Mouse (Mus musculus) midbrain, embryonic 13.5 days (tissue): ENCODE data around the gene Wnt5b. TPM values are rescaled to one million over a fixed set of nuclear protein-coding genes. Genes with fewer than 3 reads are reported as not detected.

ENCODE experiments used
- ATAC-seq: fragments of 200-750 bp; cut with Nextera tagmentation; 2 replicates; pipeline ENCODE4 v1.8.0; 2017; ENCODE audit warnings: mild to moderate bottlenecking, moderate TSS enrichment, moderate library complexity
- H3K27ac ChIP-seq: fragments of 300-500 bp; sonication (generic); 2 replicates; pipeline ENCODE4 v1.5.1; 2015; ENCODE audit warnings: inconsistent platforms, mild to moderate bottlenecking, moderate library complexity
- H3K27me3 ChIP-seq: fragments of 300-500 bp; sonication (generic); 2 replicates; pipeline ENCODE4 v1.6.1; 2015; ENCODE audit warnings: mild to moderate bottlenecking, inconsistent platforms
- H3K36me3 ChIP-seq: fragments of 300-500 bp; sonication (generic); 2 replicates; pipeline ENCODE4 v1.6.1; 2015; ENCODE audit warnings: mild to moderate bottlenecking, inconsistent platforms
- H3K4me1 ChIP-seq: fragments of 300-500 bp; sonication (generic); replicated peaks from 2 replicates; pipeline ENCODE4 v1.6.1; 2015; ENCODE audit warnings: inconsistent platforms
- H3K4me2 ChIP-seq: fragments of 300-500 bp; sonication (generic); replicated peaks from 2 replicates; pipeline ENCODE4 v1.6.1; 2015; ENCODE audit warnings: moderate library complexity, mild to moderate bottlenecking, inconsistent platforms
- H3K4me3 ChIP-seq: fragments of 300-500 bp; sonication (generic); replicated peaks from 2 replicates; pipeline ENCODE4 v1.5.1; 2015; ENCODE audit warnings: mild to moderate bottlenecking, inconsistent platforms
- H3K9ac ChIP-seq: fragments of 300-500 bp; sonication (generic); replicated peaks from 2 replicates; pipeline ENCODE4 v1.6.1; 2015; ENCODE audit warnings: mild to moderate bottlenecking, inconsistent platforms
- H3K9me3 ChIP-seq: fragments of 300-500 bp; sonication (generic); 2 replicates; pipeline ENCODE4 v1.6.1; 2016; ENCODE audit warnings: mild to moderate bottlenecking, inconsistent platforms
- WGBS: fragments of 180-500 bp; shearing (Covaris S2); methylation state at CpG from one replicate; pipeline ENCODE4 v1.1.7; 2015; 5-methylcytosine and 5-hydroxymethylcytosine counted together
- polyA plus RNA-seq: library from polyadenylated mRNA; unstranded; fragments of >200 nt; fragmentation: Nextera tagmentation; extraction: Ambion mirVana; gene quantifications from 2 replicates; pipeline ENCODE4 v1.2.1, GENCODE M21; 2015

Wnt5b gene
- polyA plus RNA-seq, 1 experiment from 2014 or later = 3.6 TPM

- H3K9me3 ChIP-seq = no peaks in the 10 kb centered on the region
- no peak overlapping the region for H3K4me3 ChIP-seq
- H3K27me3 ChIP-seq = no peaks in the 10 kb centered on the region
- no peaks in the 10 kb centered on the region for H3K36me3 ChIP-seq
- no peak overlapping the region for H3K27ac ChIP-seq
- WGBS = 91% methylated on average over 7 of the region's 7 CpGs
- no peak overlapping the region for H3K4me2 ChIP-seq
- H3K4me1 ChIP-seq = no peaks in the 10 kb centered on the region
- no peak overlapping the region for H3K9ac ChIP-seq
- no peak for ATAC-seq
Measured at GRCm38 (mm10) chr6:119405310-119405709, 138.8 kb downstream of the Wnt5b start.

GRCm38 (mm10) chr6:119404854-119405253 is 139.3 kb downstream of the Wnt5b start:
- no peak overlapping the region for H3K4me3 ChIP-seq
- 93% methylated on average over 4 of the region's 4 CpGs for WGBS
- no peak for ATAC-seq
- no peak overlapping the region for H3K4me2 ChIP-seq
- no peaks in the 10 kb centered on the region for H3K4me1 ChIP-seq
- no peak overlapping the region for H3K27ac ChIP-seq
- no peaks in the 10 kb centered on the region for H3K9me3 ChIP-seq
- no peaks in the 10 kb centered on the region for H3K36me3 ChIP-seq
- no peak overlapping the region for H3K9ac ChIP-seq
- H3K27me3 ChIP-seq = no peaks in the 10 kb centered on the region

- WGBS = 90% methylated on average over 3 of the region's 3 CpGs
- no peaks in the 10 kb centered on the region for H3K9me3 ChIP-seq
Measured at GRCm38 (mm10) chr6:119402976-119403375, 141.2 kb downstream of the Wnt5b start.

GRCm38 (mm10) chr6:119401545-119402304 is 142.4 kb downstream of the Wnt5b start:
- no peak overlapping the region for H3K9ac ChIP-seq
- H3K27me3 ChIP-seq = no peaks in the 10 kb centered on the region
- 93% methylated on average over 8 of the region's 8 CpGs for WGBS
- H3K4me2 ChIP-seq = no peak overlapping the region
- ATAC-seq = no peak
- no peaks in the 10 kb centered on the region for H3K4me1 ChIP-seq
- no peaks in the 10 kb centered on the region for H3K36me3 ChIP-seq
- H3K9me3 ChIP-seq = no peaks in the 10 kb centered on the region
- no peak overlapping the region for H3K4me3 ChIP-seq
- no peak overlapping the region for H3K27ac ChIP-seq

More at GRCm38 (mm10) chr6:119402976-119403375, 141.2 kb downstream of the Wnt5b start:
- Histone ChIP-seq H3K9ac (no peak overlapping the region), H3K4me1 (no peaks in the 10 kb centered on the region), H3K4me2 (no peak overlapping the region), H3K27me3 (no peaks in the 10 kb centered on the region), H3K27ac (no peak overlapping the region), H3K36me3 (no peaks in the 10 kb centered on the region), H3K4me3 (no peak overlapping the region)
- ATAC-seq = no peak

GRCm38 (mm10) chr6:119400649-119401048 is 143.5 kb downstream of the Wnt5b start:
- no peak overlapping the region for H3K4me3 ChIP-seq
- H3K4me1 ChIP-seq = no peaks in the 10 kb centered on the region
- no peaks in the 10 kb centered on the region for H3K9me3 ChIP-seq
- no peak for ATAC-seq
- no peaks in the 10 kb centered on the region for H3K27me3 ChIP-seq
- H3K9ac ChIP-seq = no peak overlapping the region
- no peaks in the 10 kb centered on the region for H3K36me3 ChIP-seq
- 92% methylated on average over 3 of the region's 3 CpGs for WGBS
- no peak overlapping the region for H3K4me2 ChIP-seq
- H3K27ac ChIP-seq = no peak overlapping the region

GRCm38 (mm10) chr6:119399371-119399770 is 144.8 kb downstream of the Wnt5b start:
- Histone ChIP-seq H3K4me2 (no peak overlapping the region), H3K27ac (no peak overlapping the region), H3K9me3 (no peaks in the 10 kb centered on the region), H3K27me3 (no peaks in the 10 kb centered on the region), H3K4me3 (no peak overlapping the region), H3K36me3 (no peaks in the 10 kb centered on the region), H3K9ac (no peak overlapping the region), H3K4me1 (no peaks in the 10 kb centered on the region)
- ATAC-seq = no peak
- 95% methylated on average over 3 of the region's 3 CpGs for WGBS

- Histone ChIP-seq H3K4me3 (no peak overlapping the region), H3K27me3 (no peaks in the 10 kb centered on the region), H3K27ac (no peak overlapping the region), H3K9ac (no peak overlapping the region), H3K36me3 (no peaks in the 10 kb centered on the region), H3K4me2 (no peak overlapping the region), H3K4me1 (no peaks in the 10 kb centered on the region), H3K9me3 (no peaks in the 10 kb centered on the region)
- WGBS = 83% methylated on average over 5 of the region's 5 CpGs
- ATAC-seq = no peak
Measured at GRCm38 (mm10) chr6:119396309-119396634, 147.9 kb downstream of the Wnt5b start.

- H3K4me3 ChIP-seq = no peak overlapping the region
- H3K27ac ChIP-seq = no peak overlapping the region
- 88% methylated on average over 14 of the region's 14 CpGs for WGBS
- H3K4me2 ChIP-seq = no peak overlapping the region
- H3K9ac ChIP-seq = no peak overlapping the region
- ATAC-seq = no peak
- no peaks in the 10 kb centered on the region for H3K4me1 ChIP-seq
- no peaks in the 10 kb centered on the region for H3K36me3 ChIP-seq
- H3K27me3 ChIP-seq = no peaks in the 10 kb centered on the region
- no peaks in the 10 kb centered on the region for H3K9me3 ChIP-seq
Measured at GRCm38 (mm10) chr6:119395421-119396308, 148.5 kb downstream of the Wnt5b start.

- no peak for ATAC-seq
- no peak overlapping the region for H3K4me3 ChIP-seq
- peaks cover 14% of the 10 kb centered on the region for H3K4me1 ChIP-seq
- H3K27me3 ChIP-seq = no peaks in the 10 kb centered on the region
- H3K36me3 ChIP-seq = no peaks in the 10 kb centered on the region
- no peak overlapping the region for H3K9ac ChIP-seq
- no peak overlapping the region for H3K27ac ChIP-seq
- 90% methylated on average over 9 of the region's 9 CpGs for WGBS
- H3K9me3 ChIP-seq = no peaks in the 10 kb centered on the region
- no peak overlapping the region for H3K4me2 ChIP-seq
Measured at GRCm38 (mm10) chr6:119392836-119393235, 151.3 kb downstream of the Wnt5b start.

- ATAC-seq = no peak
- 94% methylated on average over 4 of the region's 4 CpGs for WGBS
- Histone ChIP-seq H3K27me3 (no peaks in the 10 kb centered on the region), H3K9ac (no peak overlapping the region), H3K36me3 (no peaks in the 10 kb centered on the region), H3K4me3 (no peak overlapping the region), H3K4me2 (no peak overlapping the region), H3K9me3 (no peaks in the 10 kb centered on the region), H3K4me1 (peaks cover 32% of the 10 kb centered on the region), H3K27ac (no peak overlapping the region)
Measured at GRCm38 (mm10) chr6:119390728-119391127, 153.4 kb downstream of the Wnt5b start.

GRCm38 (mm10) chr6:119389089-119389488 is 155.1 kb downstream of the Wnt5b start:
- H3K27me3 ChIP-seq = no peaks in the 10 kb centered on the region
- peak overlapping the region; percentile 56 for H3K4me2 ChIP-seq
- peak overlapping the region; percentile 77 for H3K4me3 ChIP-seq
- H3K27ac ChIP-seq = peak overlapping the region; percentile 94
- peak; percentile 15 for ATAC-seq
- H3K9me3 ChIP-seq = no peaks in the 10 kb centered on the region
- peak overlapping the region; percentile 61 for H3K9ac ChIP-seq
- H3K36me3 ChIP-seq = no peaks in the 10 kb centered on the region
- peaks cover 32% of the 10 kb centered on the region for H3K4me1 ChIP-seq
- WGBS = 20% methylated on average over 10 of the region's 10 CpGs

GRCm38 (mm10) chr6:119388650-119389012 is 155.5 kb downstream of the Wnt5b start:
- whole genome bisulfite sequencing = 0% methylated on average over 25 of the region's 53 CpGs
- H3K27me3 ChIP-seq = no peaks in the 10 kb centered on the region
- H3K27ac ChIP-seq = peak overlapping the region; percentile 94
- peak overlapping the region; percentile 88 for H3K9ac ChIP-seq
- peaks cover 32% of the 10 kb centered on the region for H3K4me1 ChIP-seq
- peak overlapping the region; percentile 77 for H3K4me3 ChIP-seq
- H3K9me3 ChIP-seq = no peaks in the 10 kb centered on the region
- ATAC-seq = peak; percentile 99
- peak overlapping the region; percentile 80 for H3K4me2 ChIP-seq
- H3K36me3 ChIP-seq = no peaks in the 10 kb centered on the region
